Mouse (Mus musculus) heart, embryonic 13.5 days (tissue): ENCODE results near the gene Rnf8. TPM values are rescaled to one million over a fixed set of nuclear protein-coding genes. Genes with fewer than 3 reads are reported as not detected.

ENCODE experiments used
- microRNA-seq: library from miRNA; unstranded; fragments of <30 nt; microRNA quantifications from one replicate; pipeline ENCODE4, GENCODE M21; 2016
- polyA plus RNA-seq: library from polyadenylated mRNA; unstranded; fragments of >200 nt; fragmentation: Nextera tagmentation; extraction: Ambion mirVana; gene quantifications from 2 replicates; pipeline ENCODE4 v1.2.1, GENCODE M21; 2015

The Rnf8 gene
- polyA plus RNA-seq, 1 experiment from 2014 or later: 47.7 TPM

Small RNA genes lying within 50 kb of the gene (microRNA-seq; reads per million reads assigned to microRNA genes)
- not detected for gene Mir7667

Other genes starting within 250 kb of the Rnf8 start
- gene Pim1, start 124.0 kb upstream of the Rnf8 start, polyA plus RNA-seq: 19.3 and 20.0 TPM in 2 replicates
- gene Gm17657, start 65.2 kb upstream of the Rnf8 start, polyA plus RNA-seq: not detected in 2 replicates
- 10.3 and 10.7 TPM in 2 replicates for gene Tbc1d22b, start 65.0 kb upstream of the Rnf8 start, polyA plus RNA-seq
- 0.59 and 0.89 TPM in 2 replicates for gene Tmem217, start 62.4 kb upstream of the Rnf8 start, polyA plus RNA-seq
- 1.5 and 1.6 TPM in 2 replicates for gene Gm28043, start 86 bp downstream of the Rnf8 start, polyA plus RNA-seq
- gene Cmtr1, start 45.8 kb downstream of the Rnf8 start, polyA plus RNA-seq: 87.9 and 91.2 TPM in 2 replicates
- 14.4 and 14.6 TPM in 2 replicates for gene Ccdc167, start 102.3 kb downstream of the Rnf8 start, polyA plus RNA-seq